Mouse (Mus musculus) monocyte, adult 2 months (primary cell): ENCODE measurements around the gene Lhfp.
"Not testable (repeated sequence)": the region's sequence is repeated elsewhere in the genome, so short reads cannot be mapped to it uniquely, and the experiment has no call there.

Source experiments
- DNase-seq, 2 experiments: peaks; one replicate each; pipeline ENCODE4 v3.0.0; 2022; ENCODE audit warnings: low spot score in 2 of 2, low read depth in 1 of 2

Gene Lhfp

DNA sequence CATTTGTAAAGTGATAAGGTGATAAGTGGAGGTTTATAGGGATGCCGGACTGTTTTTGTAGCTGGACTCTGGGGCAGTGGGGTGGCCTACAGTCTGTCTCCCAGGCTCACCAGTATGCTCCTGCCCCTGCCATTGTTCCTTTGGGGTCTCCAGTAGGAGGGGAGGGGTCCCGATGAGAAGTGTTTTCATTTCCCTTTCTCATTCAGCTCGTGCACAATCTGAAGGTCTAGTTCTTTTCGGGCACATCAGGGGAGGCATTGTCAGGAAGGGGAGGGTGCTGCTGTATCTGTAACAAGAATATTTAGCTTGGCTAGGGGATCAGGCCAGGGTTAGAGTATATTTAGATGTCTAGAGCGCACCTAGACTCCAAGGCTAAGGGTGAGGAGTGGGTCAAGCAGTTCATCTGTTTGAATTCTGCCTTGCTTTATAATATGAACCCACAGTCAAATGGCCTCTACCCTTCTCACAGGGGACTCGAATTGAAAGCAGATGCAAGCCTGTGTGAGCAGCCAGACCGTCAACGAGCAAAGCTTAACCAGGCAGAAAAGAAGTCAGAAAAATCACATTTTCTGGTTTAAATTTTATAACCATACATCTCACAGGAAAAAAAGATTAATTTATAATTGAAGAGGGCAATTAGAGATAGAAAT is 46.0 kb downstream of the Lhfp start:
- no peak for DNase-seq

- no peak for DNase-seq
Observed at GRCm38 (mm10) chr3:53089921-53090320, 48.6 kb downstream of the Lhfp start.

DNA sequence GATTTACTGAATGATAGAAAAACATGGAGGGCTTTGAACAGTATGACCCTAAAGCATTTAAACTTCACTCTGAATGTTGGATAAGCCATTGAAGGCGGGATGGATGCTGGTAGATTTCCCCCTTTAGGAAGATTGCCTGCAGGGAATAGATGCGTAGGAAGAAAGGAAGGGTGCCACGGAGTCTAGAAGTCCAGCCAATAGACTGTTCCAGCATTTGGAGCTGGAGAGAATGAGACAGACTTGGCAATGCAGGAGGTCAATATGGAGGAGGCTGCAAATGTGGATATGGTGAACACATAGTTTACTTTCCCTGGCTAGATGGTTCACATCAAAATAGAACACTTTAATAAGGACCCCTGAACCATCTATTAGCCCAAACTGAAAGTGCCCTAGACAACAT is 58.9 kb downstream of the Lhfp start:
- no peak for DNase-seq

DNA sequence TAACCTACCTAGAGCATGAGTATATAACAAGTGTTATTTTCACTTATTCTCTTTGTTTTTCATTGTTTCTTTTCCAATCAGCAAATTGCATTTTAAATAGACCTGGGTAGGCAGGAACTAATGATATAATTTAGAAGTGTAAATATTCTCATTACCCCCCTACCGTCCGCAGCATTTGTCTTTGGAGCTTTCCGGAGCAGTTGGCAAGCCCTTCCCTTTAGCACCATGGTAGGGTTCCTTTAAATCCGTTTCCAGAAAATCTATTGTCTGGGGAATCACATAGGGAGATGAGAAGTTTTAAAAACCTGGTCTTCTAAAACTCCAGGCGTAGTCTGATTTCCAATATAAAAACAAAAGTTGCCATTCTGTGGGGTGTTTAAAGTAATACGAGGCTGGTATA is 59.5 kb downstream of the Lhfp start:
- DNase-seq: no peak

DNA sequence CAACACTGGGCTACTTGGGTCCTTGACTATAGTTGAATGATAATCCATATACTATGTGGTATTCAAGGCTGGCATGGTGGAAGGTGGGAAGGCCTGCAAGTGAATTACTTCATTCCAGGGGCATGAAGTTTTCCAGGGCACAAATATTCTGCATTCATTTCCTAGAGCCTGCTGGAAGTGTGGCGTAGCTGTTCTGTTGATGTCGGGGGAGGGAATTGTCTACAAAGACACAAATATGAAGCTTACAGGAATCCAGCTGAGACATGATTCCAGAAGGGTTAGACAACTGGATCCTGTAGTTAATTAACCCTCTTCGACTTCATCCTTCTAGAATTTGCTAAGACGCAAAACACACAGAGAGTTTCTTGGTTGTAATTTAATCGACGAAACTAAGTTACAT is 60.4 kb downstream of the Lhfp start:
- DNase-seq: no peak

DNA sequence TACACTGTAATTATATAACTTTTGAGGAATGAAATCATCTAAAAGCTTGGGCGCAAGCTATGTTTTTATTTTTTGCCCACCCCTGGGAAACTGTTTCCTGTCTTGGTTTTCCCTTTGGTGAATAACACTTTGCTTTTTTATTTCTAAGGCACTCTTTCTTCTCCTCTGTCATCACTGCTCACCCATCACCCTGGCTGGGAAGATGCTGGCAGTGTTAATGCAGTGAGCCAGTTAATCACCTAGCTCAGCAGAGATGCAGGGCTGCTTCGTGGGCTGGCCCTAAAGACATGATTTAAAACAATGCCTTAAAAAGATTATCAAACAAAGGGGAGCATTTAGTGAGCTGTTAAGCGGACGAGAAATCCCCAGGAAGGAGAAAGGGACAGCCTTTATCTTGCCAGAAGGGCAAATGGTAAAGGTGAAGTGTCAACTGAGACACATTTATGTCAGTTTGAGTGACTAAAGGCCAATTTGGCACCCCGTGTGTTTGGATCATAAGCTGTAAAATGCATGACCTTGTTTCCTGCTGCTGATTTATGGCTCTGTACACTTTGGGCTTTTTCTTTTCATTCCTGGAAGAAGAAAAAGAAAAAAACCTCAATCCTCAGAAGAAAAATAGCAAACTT is 60.9 kb downstream of the Lhfp start:
- no peak for DNase-seq

GRCm38 (mm10) chr3:53102757-53103153 is 61.4 kb downstream of the Lhfp start:
- no peak for DNase-seq

- DNase-seq: no peak
Observed at GRCm38 (mm10) chr3:53108594-53109373, 67.5 kb downstream of the Lhfp start.

DNA sequence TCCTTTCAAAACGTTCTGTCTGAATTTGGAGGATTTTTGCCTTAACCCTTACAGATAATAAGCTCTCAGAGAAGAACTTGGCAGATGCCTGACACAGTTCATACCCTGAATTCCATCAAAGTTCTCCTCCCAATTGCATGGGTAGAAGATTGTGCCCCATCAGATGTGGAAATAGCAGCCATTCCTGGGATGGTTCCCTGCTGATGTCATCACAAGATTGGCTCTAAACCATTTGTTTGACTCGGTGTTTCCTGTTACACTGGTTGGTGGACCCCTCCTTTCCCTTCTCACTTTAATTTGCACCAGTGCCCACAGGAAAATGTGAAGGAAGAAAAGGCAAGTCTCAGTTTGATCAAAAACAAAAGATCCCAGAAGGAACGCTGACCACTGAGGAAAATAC is 68.6 kb downstream of the Lhfp start:
- no peak for DNase-seq

DNA sequence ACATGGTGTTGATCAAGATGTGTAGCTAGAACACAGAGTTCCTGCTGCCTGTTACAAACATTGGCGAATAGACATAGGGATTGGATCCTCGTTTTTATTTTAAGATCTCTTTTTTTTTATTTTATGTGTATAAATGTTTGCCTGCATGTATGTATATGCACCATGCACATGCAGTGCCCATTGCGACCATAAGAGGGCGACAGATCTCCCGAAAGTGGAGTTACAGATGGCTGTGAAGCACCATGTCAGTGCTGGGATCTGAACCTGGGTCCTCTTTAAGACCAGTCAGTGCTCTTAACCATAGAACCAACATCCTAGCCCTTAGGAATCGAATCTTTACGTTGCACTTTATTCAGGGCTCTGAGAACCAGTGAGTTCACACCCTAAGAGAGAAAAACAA is 70.7 kb downstream of the Lhfp start:
- no peak for DNase-seq

GRCm38 (mm10) chr3:53118755-53119154 is 77.4 kb downstream of the Lhfp start:
- DNase-seq: not testable (repeated sequence)

- no peak for DNase-seq
Observed at GRCm38 (mm10) chr3:53119978-53120377, 78.7 kb downstream of the Lhfp start.

GRCm38 (mm10) chr3:53125495-53125894 is 84.2 kb downstream of the Lhfp start:
- DNase-seq: no peak

- DNase-seq: no peak
Observed at GRCm38 (mm10) chr3:53138785-53139184, 97.5 kb downstream of the Lhfp start.

GRCm38 (mm10) chr3:53139205-53139604 is 97.9 kb downstream of the Lhfp start:
- DNase-seq: no peak

- DNase-seq: no peak
Observed at GRCm38 (mm10) chr3:53139642-53140041, 98.3 kb downstream of the Lhfp start.

DNA sequence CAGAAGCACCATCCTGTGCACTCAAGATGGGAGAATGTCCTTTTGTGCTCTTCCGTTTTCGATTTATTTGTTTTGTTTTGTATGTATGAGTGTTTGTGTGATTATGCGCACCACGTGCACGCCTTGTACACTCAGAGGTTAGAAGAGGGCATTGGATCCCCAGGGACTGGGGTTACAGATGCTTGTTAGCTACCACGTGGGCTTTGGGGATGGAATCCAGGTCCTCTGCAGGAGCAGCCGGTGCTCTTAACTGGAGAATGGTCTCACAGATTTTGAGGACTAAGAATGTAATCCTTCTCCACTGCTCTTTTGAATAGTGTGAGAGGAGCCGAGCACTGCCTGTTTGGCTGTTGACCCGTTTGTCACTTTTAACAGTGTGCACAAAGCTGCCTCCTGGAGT is 101.2 kb downstream of the Lhfp start:
- DNase-seq: no peak

DNA sequence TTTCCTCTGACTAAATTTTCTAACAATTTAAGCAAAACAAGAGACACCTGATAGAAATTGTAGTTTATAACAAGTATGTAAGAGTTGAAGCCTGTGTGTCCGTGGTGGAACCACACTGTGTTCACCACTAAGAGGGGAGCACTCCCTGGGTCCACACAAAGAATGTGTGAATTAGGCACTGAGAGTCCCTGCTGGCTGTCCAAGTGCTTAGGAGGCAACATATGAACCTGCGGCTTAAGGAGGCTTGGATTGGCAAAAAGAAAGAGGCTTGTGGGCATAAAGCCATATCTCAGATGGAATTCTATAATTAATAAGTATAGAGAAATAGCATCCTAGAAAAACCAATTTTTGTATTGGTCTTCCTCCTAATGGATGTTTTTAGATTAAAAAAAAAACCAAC is 104.2 kb downstream of the Lhfp start:
- no peak for DNase-seq

DNA sequence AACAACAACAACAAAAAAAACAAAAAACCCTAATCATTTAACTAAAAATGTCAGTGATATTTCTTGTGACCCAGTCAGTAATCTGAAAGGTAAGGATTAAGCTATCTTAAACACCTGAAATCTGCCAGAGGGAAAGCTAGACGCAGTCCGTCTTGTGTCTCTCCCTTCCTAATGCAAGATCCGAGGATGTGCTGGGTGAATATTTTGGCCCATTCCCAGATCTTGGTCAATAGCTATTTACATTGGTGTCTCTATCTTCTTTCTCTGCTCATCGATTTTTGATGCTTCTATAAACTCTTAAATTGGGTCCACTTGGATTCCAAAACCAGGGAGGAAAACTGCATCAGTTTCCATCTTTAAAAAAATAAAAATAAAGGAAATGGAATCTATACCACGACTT is 104.6 kb downstream of the Lhfp start:
- no peak for DNase-seq

DNA sequence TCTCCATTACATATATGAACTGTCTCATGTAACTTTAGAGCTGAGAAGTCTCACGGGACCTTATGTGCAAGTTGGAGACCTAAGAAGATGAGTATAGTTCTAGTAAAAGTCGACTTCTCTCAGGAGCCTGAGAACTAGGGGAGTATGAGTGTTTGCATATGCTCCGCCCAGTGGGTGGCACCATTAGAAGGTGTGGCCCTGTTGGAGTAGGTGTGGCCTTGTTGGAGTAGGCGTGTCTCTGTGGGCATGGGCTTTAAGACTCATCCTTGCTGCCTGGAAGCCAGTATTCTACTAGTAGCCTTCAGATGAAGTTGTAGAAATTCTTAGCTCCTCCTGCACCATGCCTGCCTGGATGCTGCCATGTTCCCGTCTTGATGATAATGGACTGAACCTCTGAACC is 105.7 kb downstream of the Lhfp start:
- DNase-seq: no peak

DNA sequence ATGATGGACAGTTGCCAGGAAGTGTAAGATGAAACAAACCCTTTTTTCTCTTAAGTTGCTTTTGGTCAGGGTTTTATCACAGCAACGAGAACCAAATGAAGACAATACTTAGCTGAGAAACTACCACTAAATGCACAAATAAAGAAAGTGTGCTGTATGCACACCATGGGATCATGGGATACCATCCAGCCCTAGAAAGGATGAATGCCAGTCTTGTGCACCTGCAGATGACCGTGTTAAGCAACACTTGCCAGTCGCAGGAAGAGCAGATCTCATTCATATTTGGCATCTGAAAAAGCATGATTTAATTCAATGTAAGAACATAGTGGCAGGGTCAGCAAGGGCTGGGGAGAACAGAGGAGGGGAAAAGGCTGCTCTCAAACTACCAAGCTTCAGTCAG is 107.4 kb downstream of the Lhfp start:
- no peak for DNase-seq

GRCm38 (mm10) chr3:53149625-53150320 is 108.4 kb downstream of the Lhfp start:
- no peak for DNase-seq
